Mouse (Mus musculus): Measurements from ENCODE around the gene Spaca4. TPM values are rescaled to one million over a fixed set of nuclear protein-coding genes. Genes with fewer than 3 reads are reported as not detected.

Gene Spaca4
- total RNA-seq, 2 experiments from 2014 or later, result not detected

DNA sequence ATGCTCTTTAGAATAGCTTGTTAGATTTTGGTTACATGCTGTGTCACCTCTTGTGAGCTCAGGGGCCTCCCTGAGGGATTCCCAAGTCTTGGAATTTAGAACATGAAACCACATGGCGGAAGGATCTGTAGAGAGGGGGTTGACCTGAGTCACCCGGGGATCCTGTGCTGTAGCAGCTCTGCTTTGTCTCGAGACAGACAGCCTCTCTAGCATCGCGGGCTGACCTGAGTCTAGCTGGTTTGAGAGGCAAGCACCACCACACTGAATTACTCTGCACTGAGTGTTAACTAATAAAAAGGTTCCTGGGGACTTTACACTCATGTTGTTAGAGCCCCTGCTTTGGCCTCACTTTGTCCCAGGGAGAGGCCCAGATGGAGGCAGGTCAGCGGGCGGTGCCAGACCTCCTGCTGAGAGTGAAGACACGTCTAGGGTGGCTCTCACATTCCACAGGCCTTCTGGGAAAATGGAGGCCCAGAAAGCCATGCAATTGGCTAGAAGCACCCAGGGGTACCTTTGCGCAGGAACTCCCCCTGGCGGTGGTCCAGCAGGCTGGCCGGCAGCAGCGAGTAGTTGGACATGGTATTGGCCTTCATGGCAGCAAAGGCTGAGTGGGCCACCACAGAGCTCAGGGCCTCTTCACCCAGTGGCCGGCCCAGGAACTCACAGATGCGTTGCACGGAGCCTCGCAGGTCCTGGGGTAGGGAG, 5.3 kb upstream of the Spaca4 start:
- no peak for ATAC-seq (replicated peaks; ENCODE audit: low FRiP score, poor library complexity, severe bottlenecking)

DNA sequence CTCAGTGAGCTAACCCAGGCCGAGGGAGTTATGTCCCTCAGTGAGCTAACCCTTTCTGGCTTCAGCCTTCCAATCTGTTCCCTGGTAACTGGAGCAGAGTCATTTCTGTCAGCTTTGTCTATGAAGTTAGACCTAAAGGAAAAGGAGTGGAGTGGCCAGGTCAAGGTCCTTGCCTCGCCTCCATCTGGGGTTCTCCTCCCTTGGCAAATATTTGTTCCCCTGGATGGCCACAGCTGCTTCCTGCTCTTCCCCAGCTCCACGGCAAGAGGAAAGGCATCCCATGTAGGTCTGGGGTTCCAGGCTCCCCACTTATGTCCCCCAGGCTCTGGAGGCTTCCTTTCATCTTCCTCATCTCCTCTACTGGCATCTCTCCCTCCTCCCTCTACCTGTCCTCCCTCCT, 2.0 kb upstream of the Spaca4 start:
- no peak for ATAC-seq (replicated peaks; ENCODE audit: low FRiP score, poor library complexity, severe bottlenecking)

DNA sequence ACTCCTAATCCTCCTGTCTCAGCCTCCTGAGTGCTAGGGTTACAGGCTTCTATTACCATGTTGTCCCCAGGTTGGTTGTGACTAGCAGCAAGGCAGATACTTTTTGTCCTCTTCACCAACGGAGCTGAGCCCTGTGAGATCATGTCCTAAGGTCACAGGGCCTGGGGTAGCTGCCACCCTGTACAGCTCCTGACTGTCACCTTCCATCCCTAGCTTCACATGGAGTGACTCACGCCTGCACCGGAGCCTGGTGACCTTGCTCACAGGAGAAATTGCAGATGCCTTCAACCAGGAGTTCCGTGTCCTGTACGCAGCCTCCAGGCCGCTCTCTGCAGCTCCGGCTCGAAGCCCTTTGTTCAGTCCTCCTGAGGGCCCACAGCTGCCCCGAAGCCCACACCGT, 806 bp upstream of the Spaca4 start:
- no peak for ATAC-seq (replicated peaks; ENCODE audit: low FRiP score, poor library complexity, severe bottlenecking)

DNA sequence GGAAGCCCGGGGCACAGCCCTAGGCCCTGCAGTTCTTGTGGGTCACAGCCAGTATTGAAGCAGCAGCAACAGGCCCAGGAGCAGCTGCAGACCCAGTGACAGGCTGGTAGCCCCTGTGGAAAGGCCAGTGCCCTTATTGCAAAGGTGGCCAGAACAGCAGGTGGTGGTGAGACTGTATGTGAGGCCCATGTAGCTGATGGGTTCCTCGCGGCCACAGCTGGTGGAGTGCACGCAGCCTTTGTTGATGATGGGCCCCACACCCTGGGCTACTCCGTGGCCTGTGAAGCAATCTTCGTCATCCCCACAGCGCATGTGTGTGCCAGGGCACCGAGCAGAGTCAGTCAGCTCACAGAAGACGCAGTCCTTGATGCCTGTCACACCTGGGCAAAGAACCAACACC, 462 bp downstream of the Spaca4 start:
- ATAC-seq (replicated peaks; ENCODE audit: low FRiP score, poor library complexity, severe bottlenecking), result no peak

DNA sequence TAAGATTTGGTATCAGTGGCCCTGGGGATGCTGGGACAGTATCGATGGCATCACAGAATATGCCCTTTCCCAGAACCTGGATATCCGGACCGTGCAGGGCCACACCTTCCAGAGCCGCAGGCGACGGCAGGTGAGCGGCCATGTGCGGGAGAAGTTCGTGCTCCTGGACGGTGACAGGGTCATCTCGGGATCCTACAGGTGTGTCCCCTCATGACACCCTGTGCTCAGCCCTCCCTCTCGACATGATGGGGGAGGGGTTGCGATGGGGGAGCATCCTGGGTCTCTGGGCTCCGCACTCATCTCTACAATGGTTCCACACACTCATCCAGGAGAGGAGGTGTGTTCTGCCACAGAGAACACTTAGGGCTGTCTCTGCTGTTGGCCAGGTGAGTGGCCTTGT, 1.8 kb downstream of the Spaca4 start:
- no peak for ATAC-seq (replicated peaks; ENCODE audit: low FRiP score, poor library complexity, severe bottlenecking)

DNA sequence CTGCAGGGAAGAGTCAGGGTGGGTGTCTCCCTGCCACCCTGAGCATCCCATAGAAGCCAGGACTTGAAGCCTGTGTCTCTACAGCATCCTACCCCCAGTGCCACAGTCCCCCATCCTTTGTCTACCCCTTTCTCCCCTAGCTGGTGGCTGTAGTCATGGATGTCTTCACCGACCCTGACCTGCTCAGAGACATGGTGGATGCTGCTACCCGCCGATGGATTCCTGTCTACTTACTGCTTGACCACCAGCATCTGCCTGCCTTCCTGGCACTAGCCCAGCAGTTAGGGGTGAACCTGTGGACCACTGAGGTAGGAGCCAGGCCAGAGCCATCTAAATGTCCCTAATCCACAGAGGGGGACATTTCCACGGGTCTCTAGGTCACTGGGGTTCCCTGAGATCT, 2.3 kb downstream of the Spaca4 start:
- no peak for ATAC-seq (replicated peaks; ENCODE audit: low FRiP score, poor library complexity, severe bottlenecking)

DNA sequence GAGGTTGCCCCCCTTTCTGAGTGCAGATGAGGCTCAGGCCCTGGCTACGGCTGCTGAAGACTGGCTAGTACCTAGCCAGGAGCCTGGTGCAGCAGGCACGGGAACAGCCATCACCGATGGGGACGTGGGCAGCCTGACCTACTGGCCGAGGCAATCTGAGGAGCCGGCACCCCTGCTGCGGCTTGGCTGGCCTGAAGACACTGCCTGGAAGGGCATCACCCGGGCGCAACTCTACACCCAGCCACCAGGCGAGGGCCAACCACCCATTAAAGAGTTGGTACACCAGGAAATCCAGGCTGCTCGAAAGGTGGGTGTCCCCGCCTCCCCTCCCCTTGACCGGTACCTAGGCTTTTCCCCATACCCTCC, 3.3 kb downstream of the Spaca4 start:
- no peak for ATAC-seq (replicated peaks; ENCODE audit: low FRiP score, poor library complexity, severe bottlenecking)

DNA sequence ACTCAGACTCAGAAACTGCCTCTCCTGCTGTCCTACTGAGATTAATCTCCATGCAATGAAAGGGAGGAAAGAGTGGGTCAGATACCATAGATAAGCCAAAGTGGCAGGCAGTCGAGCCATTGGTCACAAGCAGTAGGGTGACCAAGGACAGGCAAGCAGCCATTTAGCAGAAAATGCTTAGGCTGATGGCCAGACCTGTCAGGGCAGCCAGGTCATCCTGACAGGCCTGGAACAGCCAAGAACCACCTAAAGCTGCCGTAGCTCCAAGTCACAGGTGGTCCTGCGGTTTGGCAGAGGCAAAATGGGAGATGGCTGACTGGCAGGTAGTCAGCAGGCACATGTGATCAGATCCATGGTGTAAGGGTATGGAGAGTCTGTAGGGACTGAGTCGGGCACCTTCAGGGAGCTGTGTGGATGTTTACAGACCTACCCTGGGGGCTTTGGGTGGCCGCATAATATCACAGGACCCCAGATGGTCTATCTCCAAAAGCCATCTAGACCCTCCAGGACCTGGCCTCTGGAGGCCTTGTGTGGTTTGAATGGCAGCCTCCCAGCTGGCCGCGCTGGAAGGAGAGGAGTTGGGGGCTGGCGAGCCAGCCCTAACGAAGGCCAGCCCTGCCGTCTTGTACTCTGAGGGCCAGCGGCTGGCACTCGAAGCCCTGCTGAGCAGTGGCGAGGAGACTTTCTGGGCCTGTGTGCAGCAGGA, 3.8 kb downstream of the Spaca4 start:
- no peak for ATAC-seq (replicated peaks; ENCODE audit: low FRiP score, poor library complexity, severe bottlenecking)

DNA sequence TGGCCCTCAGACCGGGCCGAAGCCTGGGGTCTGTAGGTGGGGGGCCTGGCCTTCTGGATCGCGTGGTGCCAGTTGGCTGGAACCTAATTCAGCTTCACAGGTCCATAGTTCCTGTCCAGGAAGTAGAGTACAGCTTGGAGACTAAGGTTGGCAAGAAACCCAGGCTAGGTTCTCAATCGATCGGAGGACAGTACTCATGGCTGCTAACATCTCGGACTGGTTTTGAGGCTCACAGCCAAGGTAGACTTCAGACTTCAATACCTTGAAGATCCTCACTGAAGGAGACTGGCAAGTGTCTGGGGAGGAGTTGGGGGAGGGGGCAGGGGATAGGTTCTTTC, 4.4 kb downstream of the Spaca4 start:
- no peak for ATAC-seq (replicated peaks; ENCODE audit: low FRiP score, poor library complexity, severe bottlenecking)

DNA sequence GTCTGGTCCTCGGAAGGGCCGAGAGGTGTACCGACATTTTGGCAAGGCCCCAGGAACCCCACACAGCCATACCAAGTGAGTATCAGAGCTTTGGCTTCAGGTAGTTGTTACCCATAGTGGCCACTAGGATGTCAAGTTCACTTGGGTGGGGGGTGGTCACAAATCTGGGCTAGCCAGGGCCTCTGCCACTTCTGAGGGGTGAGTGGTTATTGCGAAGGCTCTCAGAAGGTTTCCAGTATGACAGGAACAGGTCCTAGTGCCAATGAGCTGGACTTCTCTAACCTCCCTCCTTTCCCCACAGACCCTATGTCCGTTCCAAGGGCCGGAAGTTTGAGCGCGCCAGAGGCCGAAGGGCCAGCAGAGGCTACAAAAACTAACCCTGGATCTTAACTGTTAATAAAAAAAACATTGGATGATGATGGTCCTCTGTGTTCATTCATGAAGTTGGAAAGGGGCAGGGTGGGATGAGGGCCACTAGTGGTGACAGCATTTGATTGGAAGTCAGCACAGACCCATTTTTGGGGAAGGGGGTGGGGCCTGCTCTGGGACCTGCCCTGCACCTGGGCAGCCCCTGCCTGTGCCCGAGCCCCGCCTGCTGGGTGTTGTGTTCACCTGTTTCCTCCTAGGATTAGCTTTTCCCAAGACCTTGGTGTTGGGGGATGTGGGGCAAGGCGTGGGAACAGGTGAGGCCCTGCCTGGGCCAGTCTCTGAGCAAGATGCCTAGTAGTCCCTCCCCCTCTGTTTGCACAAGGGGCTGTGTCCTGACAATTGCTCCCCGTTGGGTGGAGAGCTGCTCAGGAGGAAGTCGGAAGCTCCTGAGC, 5.0 kb downstream of the Spaca4 start, which contains the start of gene Fam83e:
TSS of gene Fam83e (plus strand) at position 800 of the 821 bp plus-strand sequence.
- no peak for ATAC-seq (replicated peaks; ENCODE audit: low FRiP score, poor library complexity, severe bottlenecking)

DNA sequence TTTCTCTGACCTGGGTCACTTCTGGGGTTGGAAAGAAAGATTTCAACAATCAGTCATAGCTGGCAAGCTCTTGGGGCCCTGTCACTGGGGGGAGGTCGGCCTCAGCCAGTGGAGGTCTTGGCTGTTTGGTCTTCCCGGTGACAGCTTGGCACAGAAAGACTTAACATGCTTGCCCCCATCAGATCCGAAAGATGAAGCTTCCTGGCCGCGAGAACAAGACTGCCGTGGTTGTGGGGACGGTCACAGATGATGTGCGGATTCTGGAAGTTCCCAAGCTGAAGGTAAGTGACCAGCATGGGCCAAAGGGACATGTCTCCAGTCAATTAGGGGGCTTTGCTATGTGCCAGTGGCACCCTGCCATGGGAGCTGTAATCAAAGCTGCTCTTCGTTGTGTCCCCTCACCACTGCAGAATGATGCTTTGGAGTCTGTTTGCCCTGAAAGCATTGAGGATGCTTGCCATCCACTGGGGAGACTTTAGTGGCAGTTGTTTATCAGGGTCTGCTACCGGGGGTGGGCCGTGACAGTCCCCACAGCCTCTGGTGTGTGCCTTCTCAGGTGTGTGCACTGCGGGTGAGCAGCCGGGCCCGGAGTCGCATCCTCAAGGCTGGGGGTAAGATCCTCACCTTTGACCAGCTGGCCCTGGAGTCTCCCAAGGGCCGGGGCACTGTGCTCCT, 5.7 kb downstream of the Spaca4 start:
- ATAC-seq (replicated peaks; ENCODE audit: low FRiP score, poor library complexity, severe bottlenecking), result no peak

DNA sequence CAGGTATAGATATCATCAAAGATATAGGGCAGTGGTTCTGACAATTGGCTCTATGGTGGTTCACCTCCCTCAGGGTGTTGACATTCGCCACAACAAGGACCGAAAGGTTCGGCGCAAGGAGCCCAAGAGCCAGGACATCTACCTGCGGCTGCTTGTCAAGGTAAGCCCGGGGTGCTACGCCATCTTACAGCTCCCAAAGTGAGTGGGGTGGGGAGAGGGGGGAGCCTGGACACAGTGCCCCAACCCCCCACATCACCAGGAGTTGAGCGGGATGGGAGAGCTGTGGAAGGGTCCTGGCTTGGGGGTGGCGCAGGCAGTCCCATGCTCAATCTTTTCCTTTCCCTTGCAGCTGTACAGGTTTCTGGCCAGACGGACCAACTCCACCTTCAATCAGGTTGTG, 6.4 kb downstream of the Spaca4 start:
- ATAC-seq (replicated peaks; ENCODE audit: low FRiP score, poor library complexity, severe bottlenecking), result no peak

DNA sequence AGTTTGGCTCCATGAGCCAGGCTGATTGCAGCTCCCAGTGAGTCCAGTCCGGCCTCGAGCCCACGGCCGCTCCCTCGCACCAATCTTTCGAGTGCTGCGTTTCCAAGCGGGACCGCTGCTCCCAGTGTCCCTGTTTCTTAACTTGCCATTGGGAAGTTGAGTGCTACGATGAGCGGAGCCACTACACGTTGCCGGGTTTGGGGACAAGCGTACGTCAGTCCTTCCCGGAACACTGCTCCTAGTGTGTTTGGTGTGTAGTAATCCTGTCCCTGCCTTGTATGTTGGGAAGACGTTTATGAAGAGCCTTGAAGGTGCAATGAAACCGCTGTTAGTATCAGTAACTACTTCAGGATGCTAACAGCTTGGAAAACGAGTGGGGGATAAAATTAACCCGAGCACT, 7.3 kb downstream of the Spaca4 start:
- ATAC-seq (replicated peaks; ENCODE audit: low FRiP score, poor library complexity, severe bottlenecking), result no peak

DNA sequence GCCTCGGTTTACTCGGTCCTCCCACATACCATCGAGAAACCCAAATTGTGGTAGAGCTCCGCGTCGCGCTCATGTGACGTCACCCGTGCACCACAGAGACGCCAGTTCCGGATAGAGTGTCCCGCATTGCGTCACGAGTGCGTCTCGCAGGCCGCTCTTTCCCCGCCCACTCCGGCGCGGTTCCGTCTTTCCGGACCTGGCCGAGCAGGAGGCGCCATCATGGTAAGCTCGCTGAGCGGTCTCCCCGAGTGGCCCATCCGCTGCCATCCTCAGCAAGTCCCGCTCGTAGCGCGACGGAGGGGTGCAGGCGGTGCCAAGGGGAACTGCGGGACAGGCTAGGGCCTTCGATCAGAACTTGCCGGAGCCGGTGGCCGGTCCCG, 7.7 kb downstream of the Spaca4 start, which contains the start of gene Sphk2:
TSS of gene Sphk2 (minus strand) at position 85 of the 380 bp plus-strand sequence.
- peak; percentile 72 for ATAC-seq (replicated peaks; ENCODE audit: low FRiP score, poor library complexity, severe bottlenecking)

DNA sequence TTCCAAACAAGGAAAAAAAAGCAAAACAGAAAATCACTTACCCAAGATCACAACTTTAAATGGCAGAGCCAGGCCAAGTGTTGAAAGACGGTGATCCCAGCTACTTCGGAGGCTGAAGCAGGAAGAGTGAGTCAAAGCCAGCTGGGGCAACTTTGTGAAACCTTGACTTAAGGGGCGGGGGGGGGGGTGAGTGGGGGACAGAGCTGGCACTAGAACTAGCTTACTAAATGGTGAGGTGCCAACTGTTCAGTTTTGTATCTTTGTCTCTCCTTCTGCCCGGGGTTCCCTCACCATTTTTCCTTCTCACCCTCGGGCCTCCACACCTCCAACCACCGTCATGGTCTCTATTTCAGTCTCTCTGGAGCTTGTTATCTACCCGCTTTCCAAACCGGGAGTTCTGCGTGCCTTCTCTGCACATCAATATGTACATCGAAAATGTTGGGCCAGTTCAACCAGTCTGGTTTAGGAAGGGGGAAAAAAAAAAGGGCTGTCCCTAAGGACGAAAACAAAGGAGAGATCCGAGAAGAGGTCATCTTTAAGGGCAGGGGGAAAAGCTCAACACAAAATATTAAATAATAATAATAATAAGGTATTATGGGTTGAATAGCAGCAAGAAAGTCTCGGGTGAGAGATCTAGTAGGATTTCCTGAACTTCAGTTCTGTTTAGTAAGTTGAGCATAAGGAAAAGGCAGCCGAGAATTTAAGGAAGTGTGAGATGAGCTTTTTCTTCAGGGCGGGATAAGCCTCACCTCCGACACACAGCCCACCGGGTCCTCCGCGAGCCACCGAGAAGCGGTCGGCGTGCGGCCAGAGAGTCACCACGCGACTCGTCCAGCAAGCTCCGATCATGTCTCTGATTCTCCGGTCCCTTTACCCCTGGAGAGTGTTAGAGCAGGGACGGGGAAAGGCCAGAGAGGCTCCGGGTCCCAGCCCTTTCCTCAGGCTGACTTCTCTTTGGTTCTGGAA, 8.4 kb downstream of the Spaca4 start:
- peak; percentile 44 for ATAC-seq (replicated peaks; ENCODE audit: low FRiP score, poor library complexity, severe bottlenecking)

DNA sequence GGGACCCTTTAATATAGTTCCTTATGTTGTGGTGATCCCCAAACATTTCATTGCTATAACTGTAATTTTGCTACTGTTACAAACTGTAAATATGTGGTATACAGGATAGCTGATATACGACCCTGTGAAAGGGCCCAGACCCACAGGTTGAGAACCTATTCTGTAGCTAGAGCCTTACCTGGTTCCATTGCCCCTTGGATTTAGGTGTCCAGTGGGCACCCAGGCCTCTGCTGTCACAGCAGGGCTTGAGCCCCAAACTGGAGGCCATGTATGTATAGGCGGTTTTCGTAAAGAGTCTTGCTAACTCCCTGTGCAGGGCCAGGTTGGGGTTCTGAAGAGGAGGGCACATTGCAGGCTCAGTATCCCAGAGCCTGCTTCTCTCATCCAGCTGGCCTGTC, 9.2 kb downstream of the Spaca4 start:
- no peak for ATAC-seq (replicated peaks; ENCODE audit: low FRiP score, poor library complexity, severe bottlenecking)

DNA sequence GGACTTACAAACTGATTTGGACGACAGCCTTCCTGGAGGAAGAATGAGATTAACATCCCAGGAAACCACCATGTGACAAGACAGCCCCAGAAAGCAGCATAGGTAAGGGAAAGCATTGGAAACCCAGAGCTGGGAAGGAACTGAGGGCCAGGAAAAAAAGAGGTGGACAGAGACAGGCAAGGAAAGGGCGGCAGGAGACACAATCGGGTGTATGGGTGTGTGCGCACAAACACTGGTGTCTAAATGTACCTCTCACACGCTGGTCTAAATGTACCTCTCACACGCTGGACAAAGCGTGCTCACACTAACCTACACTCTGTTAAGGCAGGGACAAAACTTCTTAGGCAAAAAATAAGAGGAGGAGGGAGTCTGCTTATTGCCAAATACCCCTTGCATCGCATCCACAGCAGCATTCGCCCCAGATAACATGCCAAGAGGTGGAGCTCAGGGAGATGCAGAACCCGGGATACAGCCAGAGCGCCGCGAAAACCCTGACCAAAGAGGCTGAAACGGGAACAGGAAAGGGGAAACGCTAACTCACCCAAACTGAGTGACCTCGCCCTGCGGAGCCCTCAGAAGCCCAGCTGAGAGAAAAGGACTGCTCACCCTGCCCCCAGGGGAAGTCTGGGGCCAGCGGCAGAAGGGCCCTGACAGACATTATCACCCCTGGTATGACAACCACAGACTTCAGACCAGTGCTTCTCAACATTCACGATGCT, 9.7 kb downstream of the Spaca4 start:
- no peak for ATAC-seq (replicated peaks; ENCODE audit: low FRiP score, poor library complexity, severe bottlenecking)

DNA sequence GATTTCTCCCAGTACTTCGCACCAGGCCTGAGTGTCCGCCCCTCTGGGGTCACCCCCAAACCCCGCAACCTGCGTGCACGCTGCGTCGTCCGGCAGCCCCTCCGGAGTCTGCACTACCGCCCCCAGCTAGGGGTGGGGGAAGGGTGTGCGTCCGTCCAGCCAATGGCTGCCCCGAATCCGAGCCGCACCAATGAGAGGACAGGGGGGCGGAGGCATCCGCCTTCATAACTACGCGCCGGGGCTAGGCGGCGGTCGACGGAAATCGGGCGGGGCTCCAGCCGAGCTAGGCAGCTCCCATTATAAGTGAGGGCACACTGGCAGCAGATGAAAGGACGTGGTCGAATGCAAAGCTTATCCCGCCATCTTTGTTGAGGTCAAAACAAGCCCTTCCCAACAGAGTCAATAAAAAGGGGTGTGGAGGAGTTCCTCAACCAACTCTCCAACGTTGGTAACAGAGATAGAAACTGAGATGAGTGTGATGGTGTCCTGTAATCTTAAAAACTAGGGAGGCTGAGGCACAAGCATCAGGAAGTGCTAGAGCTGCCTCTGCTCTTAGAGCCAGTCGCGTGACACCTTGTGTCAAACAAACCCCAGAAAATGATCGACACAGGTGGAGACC, 10.4 kb downstream of the Spaca4 start, which contains the start of gene Rpl18:
TSS of gene Rpl18 (plus strand) at position 368 of the 619 bp plus-strand sequence.
- peak; percentile 81 for ATAC-seq (replicated peaks; ENCODE audit: low FRiP score, poor library complexity, severe bottlenecking)

Data from erythroblast, adult 5-6 weeks (primary cell).